Mouse (Mus musculus) spleen, adult 2 months (tissue): ENCODE data around the gene Rbm4b.

Experiments
- CTCF ChIP-seq: fragments of 200-500 bp; IDR thresholded peaks from 2 replicates; pipeline ENCODE4 v1.5.1; 2011; ENCODE audit warnings: mild to moderate bottlenecking, inconsistent platforms; ENCODE audit not compliant: insufficient read depth, insufficient read length, insufficient replicate concordance; ENCODE audit errors: extremely low read depth
- POLR2A ChIP-seq: fragments of 200-500 bp; IDR thresholded peaks from 2 replicates; pipeline ENCODE4 v1.6.1; 2011; ENCODE audit warnings: low read depth, low read length, inconsistent platforms

GRCm38 (mm10) chr19:4711601-4712155 is 44.6 kb upstream of the Rbm4b start:
- TF ChIP-seq CTCF, result no peak
- TF ChIP-seq POLR2A, result no peak
